Mouse (Mus musculus) heart, postnatal 0 days (tissue): Measurements from ENCODE around the gene Dlgap4. TPM values are rescaled to one million over a fixed set of nuclear protein-coding genes. Genes with fewer than 3 reads are reported as not detected.

ENCODE experiments used
- ATAC-seq: fragments of 200-750 bp; cut with Nextera tagmentation; 2 replicates; pipeline ENCODE4 v1.8.0; 2017; ENCODE audit warnings: low read depth, moderate number of reproducible peaks, moderate library complexity; ENCODE audit not compliant: insufficient read depth
- DNase-seq: peaks from one replicate; pipeline ENCODE4 v3.0.0-alpha.2; 2016; ENCODE audit warnings: low spot score
- H3K27ac ChIP-seq: fragments of 300-500 bp; sonication (generic); 2 replicates; pipeline ENCODE4 v1.5.1; 2014; ENCODE audit warnings: low read depth, mild to moderate bottlenecking
- H3K27me3 ChIP-seq: fragments of 300-500 bp; sonication (generic); 2 replicates; pipeline ENCODE4 v1.6.1; 2014; ENCODE audit warnings: low read length, mixed read lengths; ENCODE audit not compliant: control insufficient read depth, insufficient read depth
- H3K36me3 ChIP-seq: fragments of 300-500 bp; sonication (generic); replicated peaks from 2 replicates; pipeline ENCODE4 v1.6.1; 2014; ENCODE audit warnings: low read length, mixed read lengths; ENCODE audit not compliant: control insufficient read depth, insufficient read depth
- H3K4me1 ChIP-seq: fragments of 300-500 bp; sonication (generic); 2 replicates; pipeline ENCODE4 v1.6.1; 2014; ENCODE audit warnings: antibody characterized with exemption; ENCODE audit not compliant: control insufficient read depth, insufficient read depth
- H3K4me2 ChIP-seq: fragments of 300-500 bp; sonication (generic); 2 replicates; pipeline ENCODE4 v1.6.1; 2014; ENCODE audit warnings: low read depth, mild to moderate bottlenecking, low read length, moderate library complexity
- H3K4me3 ChIP-seq: fragments of 300-500 bp; sonication (generic); 2 replicates; pipeline ENCODE4 v1.5.1; 2014; ENCODE audit warnings: low read depth, low read length
- H3K9ac ChIP-seq: fragments of 300-500 bp; sonication (generic); replicated peaks from 2 replicates; pipeline ENCODE4 v1.6.1; 2014; ENCODE audit warnings: low read depth, low read length, mixed read lengths
- H3K9me3 ChIP-seq: fragments of 300-500 bp; sonication (generic); replicated peaks from 2 replicates; pipeline ENCODE4 v1.6.1; 2016; ENCODE audit warnings: low read length; ENCODE audit not compliant: control insufficient read depth
- CTCF ChIP-seq: IDR thresholded peaks from 2 replicates; pipeline ENCODE4 v1.5.1; 2016; ENCODE audit warnings: antibody characterized with exemption, control low read depth, low read depth
- EP300 ChIP-seq: IDR thresholded peaks from 2 replicates; pipeline ENCODE4 v1.6.1; 2016; ENCODE audit warnings: antibody characterized with exemption, low read depth
- WGBS: fragments of 180-500 bp; shearing (Covaris S2); extraction: QIAGEN DNeasy Blood & Tissue Kit; methylation state at CpG from one replicate; pipeline ENCODE4 v1.1.7; 2014; 5-methylcytosine and 5-hydroxymethylcytosine counted together
- polyA plus RNA-seq: library from polyadenylated mRNA; unstranded; fragments of >200 nt; fragmentation: Nextera tagmentation; extraction: Ambion mirVana; gene quantifications from 2 replicates; pipeline ENCODE4 v1.2.1, GENCODE M21; 2015
- total RNA-seq: library from RNA; depleted of rRNA; stranded (reverse); fragments of >200 nt; gene quantifications from 2 replicates; pipeline ENCODE4 v1.2.3, GENCODE M21; 2014; ENCODE audit warnings: low replicate concordance

Dlgap4 gene
- total and polyA plus RNA-seq, 2 experiments from 2014 or later: 51.3 to 58.5 TPM

GRCm38 (mm10) chr2:156605971-156606370 is 7.5 kb upstream of the Dlgap4 start:
- no peak overlapping the region for H3K4me3 ChIP-seq
- no peaks in the 10 kb centered on the region for H3K36me3 ChIP-seq
- no peak for DNase-seq
- no peak overlapping the region for H3K9ac ChIP-seq
- no peak for TF ChIP-seq EP300
- no peak overlapping the region for H3K27ac ChIP-seq
- H3K9me3 ChIP-seq: no peaks in the 10 kb centered on the region; the same call in 1 of the 2 replicates
- H3K27me3 ChIP-seq: peaks cover 26% of the 10 kb centered on the region
- H3K4me1 ChIP-seq: no peaks in the 10 kb centered on the region
- no peak overlapping the region for H3K4me2 ChIP-seq
- no peak for ATAC-seq
- 63% methylated on average over 5 of the region's 5 CpGs for WGBS

- H3K9ac ChIP-seq: peak overlapping the region; percentile 70
- H3K9me3 ChIP-seq: no peaks in the 10 kb centered on the region
- no peak overlapping the region for H3K27ac ChIP-seq
- no peaks in the 10 kb centered on the region for H3K36me3 ChIP-seq
- peak overlapping the region; percentile 70 for H3K4me3 ChIP-seq
- peaks cover 14% of the 10 kb centered on the region for H3K4me1 ChIP-seq
- DNase-seq: no peak
- peak overlapping the region; percentile 98 for H3K4me2 ChIP-seq
- TF ChIP-seq EP300 (no peak), CTCF (peak; percentile 46)
- WGBS: 2% methylated on average over 37 of the region's 41 CpGs
- 0 out of 2 replicates have a peak, but pooled peaks have one; percentile 5 for ATAC-seq
- peaks cover 86% of the 10 kb centered on the region for H3K27me3 ChIP-seq
Observed at GRCm38 (mm10) chr2:156613081-156613540, 394 bp upstream of the Dlgap4 start.

- no peaks in the 10 kb centered on the region for H3K9me3 ChIP-seq
- ATAC-seq (no peak), DNase-seq (no peak)
- H3K9ac ChIP-seq: peak overlapping the region; percentile 70
- no peak overlapping the region for H3K27ac ChIP-seq
- H3K4me1 ChIP-seq: peaks cover 14% of the 10 kb centered on the region
- H3K27me3 ChIP-seq: peaks cover 79% of the 10 kb centered on the region
- no peaks in the 10 kb centered on the region for H3K36me3 ChIP-seq
- under 1% methylated on average over 18 of the region's 18 CpGs for whole genome bisulfite sequencing
- peak overlapping the region; percentile 98 for H3K4me2 ChIP-seq
- peak overlapping the region; percentile 70 for H3K4me3 ChIP-seq
- TF ChIP-seq CTCF (no peak), EP300 (no peak)
Observed at GRCm38 (mm10) chr2:156614258-156614556, 702 bp downstream of the Dlgap4 start.

- ATAC-seq: no peak
- H3K27ac ChIP-seq: no peak overlapping the region
- H3K4me1 ChIP-seq: peaks cover 14% of the 10 kb centered on the region
- no peak for DNase-seq
- H3K9ac ChIP-seq: no peak overlapping the region
- WGBS: 14% methylated on average over 31 of the region's 31 CpGs
- TF ChIP-seq CTCF (no peak), EP300 (no peak)
- H3K4me2 ChIP-seq: peak overlapping the region; percentile 98; the same call in 1 of the 2 replicates
- peak overlapping the region; percentile 70 for H3K4me3 ChIP-seq
- peaks cover 77% of the 10 kb centered on the region for H3K27me3 ChIP-seq
- no peaks in the 10 kb centered on the region for H3K36me3 ChIP-seq
- no peaks in the 10 kb centered on the region for H3K9me3 ChIP-seq
Observed at GRCm38 (mm10) chr2:156614661-156615654, 1.5 kb downstream of the Dlgap4 start.

- Histone ChIP-seq H3K27ac (no peak overlapping the region), H3K27me3 (peaks cover 72% of the 10 kb centered on the region), H3K4me2 (no peak overlapping the region), H3K4me1 (peaks cover 14% of the 10 kb centered on the region), H3K9me3 (no peaks in the 10 kb centered on the region), H3K9ac (no peak overlapping the region), H3K36me3 (no peaks in the 10 kb centered on the region), H3K4me3 (no peak overlapping the region)
- no peak for DNase-seq
- ATAC-seq: no peak
- 66% methylated on average over 7 of the region's 7 CpGs for WGBS
- no peak for TF ChIP-seq CTCF
- no peak for TF ChIP-seq EP300
Observed at GRCm38 (mm10) chr2:156616513-156616912, 3.0 kb downstream of the Dlgap4 start.
